Mouse (Mus musculus) midbrain, embryonic 11.5 days (tissue): ENCODE measurements around the gene 4931406C07Rik. TPM values are rescaled to one million over a fixed set of nuclear protein-coding genes. Genes with fewer than 3 reads are reported as not detected.

Experiments
- ATAC-seq: fragments of 200-750 bp; cut with Nextera tagmentation; 2 replicates; pipeline ENCODE4 v1.8.0; 2017; ENCODE audit warnings: moderate TSS enrichment, moderate library complexity; ENCODE audit not compliant: low FRiP score
- DNase-seq: peaks from one replicate; pipeline ENCODE4 v3.0.0; 2015; ENCODE audit warnings: low spot score; ENCODE audit errors: missing footprints
- H3K27ac ChIP-seq: fragments of 300-500 bp; sonication (generic); 2 replicates; pipeline ENCODE4 v1.5.1; 2014; ENCODE audit warnings: low read depth, low read length
- H3K27me3 ChIP-seq: fragments of 300-500 bp; sonication (generic); 2 replicates; pipeline ENCODE4 v1.6.1; 2014; ENCODE audit warnings: mild to moderate bottlenecking, low read length, moderate library complexity, mixed read lengths; ENCODE audit not compliant: control insufficient read depth, insufficient read depth
- H3K36me3 ChIP-seq: fragments of 300-500 bp; sonication (generic); 2 replicates; pipeline ENCODE4 v1.6.1; 2014; ENCODE audit warnings: mild to moderate bottlenecking, low read length, moderate library complexity, mixed read lengths; ENCODE audit not compliant: control insufficient read depth, insufficient read depth
- H3K4me1 ChIP-seq: fragments of 300-500 bp; sonication (generic); 2 replicates; pipeline ENCODE4 v1.6.1; 2014; ENCODE audit warnings: low read length; ENCODE audit not compliant: control insufficient read depth, insufficient read depth
- H3K4me2 ChIP-seq: fragments of 300-500 bp; sonication (generic); 2 replicates; pipeline ENCODE4 v1.6.1; 2014; ENCODE audit warnings: mild to moderate bottlenecking, moderate library complexity
- H3K4me3 ChIP-seq: fragments of 300-500 bp; sonication (generic); 2 replicates; pipeline ENCODE4 v1.5.1; 2014; ENCODE audit warnings: low read depth, low read length
- H3K9ac ChIP-seq: fragments of 300-500 bp; sonication (generic); 2 replicates; pipeline ENCODE4 v1.6.1; 2014; ENCODE audit warnings: low read length
- H3K9me3 ChIP-seq: fragments of 300-500 bp; sonication (generic); 2 replicates; pipeline ENCODE4 v1.6.1; 2016; ENCODE audit warnings: low read length; ENCODE audit not compliant: control insufficient read depth
- WGBS: fragments of 180-500 bp; shearing (Covaris S2); extraction: QIAGEN DNeasy Blood & Tissue Kit; methylation state at CpG from one replicate; pipeline ENCODE4 v1.1.7; 2014; 5-methylcytosine and 5-hydroxymethylcytosine counted together
- polyA plus RNA-seq: library from polyadenylated mRNA; unstranded; fragments of >200 nt; fragmentation: Nextera tagmentation; extraction: Ambion mirVana; gene quantifications from 2 replicates; pipeline ENCODE4 v1.2.1, GENCODE M21; 2014

Gene 4931406C07Rik
- polyA plus RNA-seq, 1 experiment from 2014 or later, result 5.3 TPM

DNA sequence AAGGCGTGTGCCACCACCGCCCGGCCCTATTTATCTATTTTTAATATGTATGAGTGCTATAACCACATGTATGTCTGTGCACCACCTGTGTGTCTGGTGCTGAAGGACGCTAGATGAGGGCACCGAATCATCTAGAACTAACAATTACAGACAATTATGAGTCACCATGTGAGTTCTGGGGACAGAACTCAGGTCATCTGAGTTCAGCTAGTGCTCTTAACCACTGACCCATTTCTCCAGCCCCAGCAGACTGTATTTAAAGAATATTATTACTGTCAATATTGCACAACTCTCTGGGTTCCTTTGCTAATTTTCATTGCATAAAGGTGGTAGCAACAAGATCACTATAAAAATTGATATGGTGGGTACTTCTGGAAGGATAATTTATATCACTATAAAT lies 6.2 kb downstream of the 4931406C07Rik start:
- H3K4me1 ChIP-seq, result no peaks in the 10 kb centered on the region
- H3K4me2 ChIP-seq, result no peak overlapping the region
- no peak for DNase-seq
- 90% methylated on average over 5 of the region's 5 CpGs for WGBS
- H3K9ac ChIP-seq, result no peak overlapping the region
- H3K36me3 ChIP-seq, result no peaks in the 10 kb centered on the region
- no peak overlapping the region for H3K27ac ChIP-seq
- no peak for ATAC-seq
- no peaks in the 10 kb centered on the region for H3K9me3 ChIP-seq
- H3K4me3 ChIP-seq, result no peak overlapping the region
- no peaks in the 10 kb centered on the region for H3K27me3 ChIP-seq

DNA sequence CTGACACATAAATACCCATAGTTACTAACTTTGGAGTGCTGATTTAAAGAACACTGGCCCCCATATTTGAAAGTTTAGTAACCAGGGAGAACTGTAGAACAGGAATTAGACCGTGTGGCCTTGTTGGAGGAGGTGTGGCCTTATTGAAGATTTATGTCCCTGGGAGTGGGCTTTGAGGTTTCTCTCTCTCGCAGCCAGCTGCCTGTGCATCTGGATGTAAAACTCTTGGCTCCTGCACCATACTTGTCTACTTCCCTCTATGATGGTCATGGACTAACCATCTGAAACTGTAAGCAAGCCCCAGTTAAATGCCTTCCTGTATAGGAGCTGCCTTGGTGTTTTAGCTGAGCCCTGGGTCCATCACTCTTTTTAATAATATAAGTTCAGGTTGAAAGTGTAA lies 7.8 kb downstream of the 4931406C07Rik start:
- no peak for ATAC-seq

DNA sequence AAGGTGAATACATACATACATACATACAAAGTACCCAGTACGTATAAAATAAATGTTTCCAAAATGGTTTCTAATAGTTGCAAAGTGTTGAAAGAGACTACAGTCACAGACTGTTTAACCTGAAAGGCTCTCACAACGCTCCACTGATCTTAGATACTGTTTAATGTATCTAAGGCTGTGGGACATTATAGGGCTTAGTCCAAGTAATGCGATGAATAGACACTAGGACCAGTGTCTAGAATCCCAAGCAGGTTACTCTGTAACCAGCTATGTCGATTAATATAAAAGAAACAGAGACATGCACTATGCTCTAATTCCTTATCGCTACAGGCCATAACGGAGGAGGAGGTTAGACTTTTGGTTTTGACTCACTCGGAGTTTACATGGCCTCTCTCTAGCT lies 9.1 kb downstream of the 4931406C07Rik start:
- no peak for ATAC-seq
- 87% methylated on average over 7 of the region's 7 CpGs for WGBS
- H3K27ac ChIP-seq, result no peak overlapping the region
- H3K4me3 ChIP-seq, result no peak overlapping the region
- no peak overlapping the region for H3K9ac ChIP-seq
- no peaks in the 10 kb centered on the region for H3K36me3 ChIP-seq
- H3K9me3 ChIP-seq, result no peaks in the 10 kb centered on the region
- H3K4me2 ChIP-seq, result no peak overlapping the region
- H3K4me1 ChIP-seq, result no peaks in the 10 kb centered on the region
- no peaks in the 10 kb centered on the region for H3K27me3 ChIP-seq
- no peak for DNase-seq

More for the DNA sequence above, 7.8 kb downstream of the 4931406C07Rik start:
- Histone ChIP-seq H3K4me2 (no peak overlapping the region), H3K27ac (no peak overlapping the region), H3K9ac (no peak overlapping the region), H3K27me3 (no peaks in the 10 kb centered on the region), H3K9me3 (no peaks in the 10 kb centered on the region), H3K36me3 (no peaks in the 10 kb centered on the region), H3K4me3 (no peak overlapping the region), H3K4me1 (no peaks in the 10 kb centered on the region)
- DNase-seq, result no peak
- 80% methylated on average over 2 of the region's 2 CpGs for WGBS

GRCm38 (mm10) chr9:15289251-15289650 lies 17.0 kb downstream of the 4931406C07Rik start:
- Histone ChIP-seq H3K27me3 (no peaks in the 10 kb centered on the region), H3K4me2 (no peak overlapping the region), H3K9ac (no peak overlapping the region), H3K9me3 (no peaks in the 10 kb centered on the region), H3K4me3 (no peak overlapping the region), H3K4me1 (no peaks in the 10 kb centered on the region), H3K36me3 (no peaks in the 10 kb centered on the region), H3K27ac (no peak overlapping the region)
- DNase-seq, result no peak
- WGBS, result 88% methylated on average over 6 of the region's 6 CpGs
- no peak for ATAC-seq

- H3K4me1 ChIP-seq, result no peaks in the 10 kb centered on the region
- DNase-seq, result no peak
- WGBS, result 84% methylated on average over 3 of the region's 3 CpGs
These were observed 17.8 kb downstream of the 4931406C07Rik start for GRCm38 (mm10) chr9:15288402-15288801.

DNA sequence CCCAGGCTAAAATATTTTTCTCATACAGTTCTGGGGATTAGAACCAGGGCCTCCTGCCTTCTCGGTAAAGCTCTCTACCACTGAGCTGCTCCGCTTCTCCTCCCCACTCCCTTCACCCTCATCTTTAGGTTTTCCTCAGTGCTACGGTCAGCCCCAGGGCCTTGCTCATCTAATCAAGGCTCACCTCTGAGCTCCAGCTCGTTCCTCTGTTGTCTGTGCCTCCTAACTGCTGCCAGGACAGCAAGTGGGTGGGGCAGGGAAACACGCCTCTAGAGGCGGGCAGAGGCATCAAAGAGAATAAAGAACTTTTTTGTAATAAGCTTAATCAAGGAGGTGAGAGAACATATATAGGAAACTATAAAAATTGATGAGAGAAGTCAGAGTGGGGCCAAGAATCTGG lies 18.4 kb downstream of the 4931406C07Rik start:
- Histone ChIP-seq H3K27me3 (no peaks in the 10 kb centered on the region), H3K4me1 (no peaks in the 10 kb centered on the region), H3K36me3 (no peaks in the 10 kb centered on the region), H3K4me3 (no peak overlapping the region), H3K9me3 (no peaks in the 10 kb centered on the region), H3K4me2 (no peak overlapping the region), H3K27ac (no peak overlapping the region), H3K9ac (no peak overlapping the region)
- 49% methylated on average over 6 of the region's 6 CpGs for WGBS
- DNase-seq (no peak), ATAC-seq (no peak)

More at GRCm38 (mm10) chr9:15288402-15288801, 17.8 kb downstream of the 4931406C07Rik start:
- H3K27me3 ChIP-seq, result no peaks in the 10 kb centered on the region
- H3K4me3 ChIP-seq, result no peak overlapping the region
- no peak overlapping the region for H3K9ac ChIP-seq
- H3K36me3 ChIP-seq, result no peaks in the 10 kb centered on the region
- H3K27ac ChIP-seq, result no peak overlapping the region
- no peak overlapping the region for H3K4me2 ChIP-seq
- H3K9me3 ChIP-seq, result no peaks in the 10 kb centered on the region
- ATAC-seq, result no peak

DNA sequence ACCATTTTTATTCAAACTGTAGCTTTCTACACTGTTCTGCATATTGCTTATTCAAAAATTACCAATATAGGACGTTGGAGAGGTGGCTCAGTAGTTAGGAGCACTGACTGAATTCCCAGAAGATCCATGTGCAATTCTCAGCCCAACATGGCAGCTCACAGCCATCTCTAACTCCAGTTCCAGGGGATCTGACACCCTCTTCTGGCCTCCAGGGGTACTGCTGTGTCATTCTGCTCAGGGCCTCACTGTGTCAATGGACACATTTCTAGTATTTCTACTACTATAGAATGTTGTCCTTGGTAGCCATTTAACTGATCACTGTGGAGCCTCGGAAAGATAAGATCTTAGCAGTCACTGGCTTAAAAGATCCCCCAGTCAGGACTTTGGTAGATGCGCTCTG lies 20.8 kb downstream of the 4931406C07Rik start:
- Histone ChIP-seq H3K9ac (no peak overlapping the region), H3K4me2 (no peak overlapping the region), H3K36me3 (no peaks in the 10 kb centered on the region), H3K27me3 (no peaks in the 10 kb centered on the region), H3K4me1 (peaks cover 5% of the 10 kb centered on the region), H3K27ac (no peak overlapping the region), H3K9me3 (no peaks in the 10 kb centered on the region), H3K4me3 (no peak overlapping the region)
- 66% methylated on average over 3 of the region's 3 CpGs for WGBS
- ATAC-seq (no peak), DNase-seq (no peak)

DNA sequence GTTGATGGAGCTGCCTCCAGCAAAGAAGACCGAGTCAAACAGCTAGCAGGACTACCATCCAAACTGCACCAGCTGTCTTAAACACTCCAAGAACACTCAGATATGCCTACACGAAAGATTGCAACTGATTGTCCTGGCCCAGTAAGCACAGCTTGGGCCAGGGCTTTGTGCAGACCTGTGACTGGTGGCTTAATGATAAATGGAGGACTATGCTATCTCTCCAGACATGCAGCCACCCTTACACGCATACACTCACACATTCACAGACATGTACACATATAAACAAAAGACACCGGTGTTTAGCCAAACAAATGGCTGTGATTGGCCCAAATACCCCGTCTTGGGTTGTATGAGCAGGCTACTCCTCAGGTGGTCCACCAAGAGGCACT lies 25.8 kb downstream of the 4931406C07Rik start:
- ATAC-seq (peak; percentile 26), DNase-seq (no peak)
- peaks cover 1% of the 10 kb centered on the region; the same call in 1 of the 2 replicates for H3K36me3 ChIP-seq
- peak overlapping the region; percentile 79 for H3K4me2 ChIP-seq
- H3K9me3 ChIP-seq, result no peaks in the 10 kb centered on the region
- peak overlapping the region; percentile 77 for H3K4me3 ChIP-seq
- 56% methylated on average over 5 of the region's 5 CpGs for WGBS
- H3K27ac ChIP-seq, result no peak overlapping the region
- H3K9ac ChIP-seq, result peak overlapping the region; percentile 97
- no peaks in the 10 kb centered on the region for H3K27me3 ChIP-seq
- peaks cover 15% of the 10 kb centered on the region for H3K4me1 ChIP-seq

- Histone ChIP-seq H3K36me3 (peaks cover 4% of the 10 kb centered on the region; the same call in 1 of the 2 replicates), H3K27me3 (no peaks in the 10 kb centered on the region), H3K4me2 (peak within 1 kb of the TSS; percentile 79), H3K9me3 (no peaks in the 10 kb centered on the region), H3K9ac (peak within 1 kb of the TSS; percentile 97), H3K4me3 (peak within 1 kb of the TSS; percentile 77), H3K4me1 (peaks cover 15% of the 10 kb centered on the region), H3K27ac (peak within 1 kb of the TSS; percentile 78)
- 1% methylated on average over 57 of the region's 57 CpGs for WGBS
- ATAC-seq, result peak; percentile 97
- peak; percentile 99 for DNase-seq
These were observed 26.4 kb downstream of the 4931406C07Rik start, which contains the start of gene Med17 for GRCm38 (mm10) chr9:15279649-15280490. TSS of gene Med17 (minus strand) at chr9:15279931.
